Mouse (Mus musculus): ENCODE measurements around the gene Arsb. TPM values are rescaled to one million over a fixed set of nuclear protein-coding genes. Genes with fewer than 3 reads are reported as not detected.
A peak's percentile ranks its signal among the peaks of the same experiment; 100 is the strongest.
"Not testable (repeated sequence)": the region's sequence is repeated elsewhere in the genome, so short reads cannot be mapped to it uniquely, and the experiment has no call there.

Arsb gene
- total RNA-seq, 1 experiment from 2014 or later = 41.9 TPM

GRCm38 (mm10) chr13:93984521-93984920 lies 213.1 kb downstream of the Arsb start:
- no peak for DNase-seq

GRCm38 (mm10) chr13:93985181-93985580 lies 213.8 kb downstream of the Arsb start:
- no peak for DNase-seq

GRCm38 (mm10) chr13:93985750-93986149 lies 214.3 kb downstream of the Arsb start:
- DNase-seq = not testable (repeated sequence)

GRCm38 (mm10) chr13:93987611-93988010 lies 216.2 kb downstream of the Arsb start:
- no peak for DNase-seq

- no peak for DNase-seq
These were observed 217.8 kb downstream of the Arsb start for GRCm38 (mm10) chr13:93989208-93989607.

- peak; percentile 23 for DNase-seq
These were observed 218.5 kb downstream of the Arsb start for GRCm38 (mm10) chr13:93989736-93990611.

GRCm38 (mm10) chr13:93990841-93991240 lies 219.4 kb downstream of the Arsb start:
- no peak for DNase-seq

GRCm38 (mm10) chr13:93992342-93992882 lies 221.0 kb downstream of the Arsb start:
- no peak for DNase-seq

Small RNA genes lying within 50 kb of the gene (microRNA-seq; reads per million reads assigned to microRNA genes)
- gene Gm25534 (0 reads per million in 2 experiments), gene Mir5624 (0 reads per million in 2 experiments)

Other genes with a start within 250 kb of the Arsb start
- gene Bhmt, start 133.7 kb upstream of the Arsb start, total RNA-seq (2021) = 2.1 and 9.5 TPM in 2 replicates
- gene Bhmt2, start 97.3 kb upstream of the Arsb start, total RNA-seq (2021) = 2.3 TPM in 1 of 2 replicates, not detected in the other
- 1.9 TPM in 1 of 2 replicates, not detected in the other for gene Dmgdh, start 97.2 kb upstream of the Arsb start, total RNA-seq (2021)